Mouse (Mus musculus): ENCODE data around the gene Meiob. TPM values are rescaled to one million over a fixed set of nuclear protein-coding genes. Genes with fewer than 3 reads are reported as not detected.

The Meiob gene
- total and polyA plus RNA-seq, 2 experiments from 2014 or later, result 0.12 TPM; not detected in 1

DNA sequence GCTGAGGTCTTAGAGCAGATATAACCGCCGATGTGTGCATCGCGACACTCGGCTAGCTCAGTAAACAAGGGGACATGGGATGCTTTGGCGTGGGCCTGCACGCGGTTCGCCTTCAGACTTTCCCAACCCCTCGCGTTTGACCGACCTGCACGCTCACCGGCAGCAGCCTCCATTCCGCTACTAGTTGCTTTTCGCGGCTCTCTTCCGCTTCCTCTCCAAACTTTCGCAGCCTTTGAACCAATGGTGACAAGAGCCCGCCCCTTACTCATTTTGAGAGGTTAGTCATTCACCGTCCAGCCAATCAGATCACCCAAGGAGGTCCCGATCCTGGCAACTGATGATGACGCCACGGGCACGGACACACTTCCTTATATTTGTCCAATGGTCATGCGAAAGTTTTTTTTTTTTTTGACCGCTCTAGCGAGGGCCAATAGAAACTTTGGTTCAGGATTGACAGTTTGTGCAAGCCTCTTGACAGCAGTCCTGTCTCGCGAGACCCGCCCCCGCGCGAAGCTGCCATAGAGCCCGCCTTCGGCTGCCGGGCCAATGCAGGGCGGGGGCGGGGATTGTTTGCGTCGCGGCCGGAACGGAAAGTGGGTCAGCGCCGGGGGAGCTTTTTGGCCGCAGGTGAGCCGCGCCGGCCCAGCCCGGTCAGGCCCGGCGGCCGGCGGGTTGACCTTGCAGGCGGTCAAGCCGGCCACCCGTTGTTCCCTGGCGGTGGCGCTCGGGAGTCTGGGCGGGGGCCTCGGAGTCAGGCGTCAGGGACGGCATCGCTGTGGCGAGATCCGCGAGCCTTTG, 82.2 kb downstream of the Meiob start, which contains the start of the genes Nubp2 and Spsb3:
Gene Nubp2, minus strand, starts transcription at position 216 of the 798 bp plus-strand sequence.
Gene Spsb3, plus strand, starts transcription at position 510 of the 798 bp plus-strand sequence.
- under 1% methylated on average over 69 of the region's 69 CpGs for WGBS

DNA sequence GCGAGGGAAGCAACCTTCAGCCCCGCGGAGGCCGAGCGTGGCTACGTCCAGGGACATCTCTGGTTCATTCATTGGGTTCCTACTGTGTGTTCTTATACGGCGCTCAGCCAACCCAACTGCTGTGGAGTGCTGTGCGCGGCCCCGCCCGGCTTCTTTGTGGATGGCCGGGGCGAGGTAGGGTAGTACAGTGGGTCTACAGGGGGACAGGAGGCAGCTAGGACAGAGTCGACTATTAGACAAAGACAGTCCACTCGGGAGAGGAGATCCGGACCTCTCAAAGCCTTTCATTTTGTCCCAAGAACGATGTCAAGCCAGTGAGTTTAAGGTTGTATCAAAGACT, 82.8 kb downstream of the Meiob start:
- Histone ChIP-seq H3K4me3 (ENCODE audit: low read depth, low read length) (peak overlapping the region; percentile 82), H3K4me1 (ENCODE audit: insufficient read depth, low read length) (peaks cover 13% of the 10 kb centered on the region; the same call in 1 of the 2 replicates), H3K9me3 (ENCODE audit: low read length) (no peaks in the 10 kb centered on the region), H3K4me2 (ENCODE audit: low read depth, low read length, poor library complexity, severe bottlenecking) (peak overlapping the region; percentile 92), H3K27me3 (ENCODE audit: insufficient read depth, low read length) (no peaks in the 10 kb centered on the region), H3K27ac (ENCODE audit: low read depth, low read length) (peak overlapping the region; percentile 85), H3K9ac (replicated peaks; ENCODE audit: low read length, poor library complexity, severe bottlenecking) (peak overlapping the region; percentile 75), H3K36me3 (ENCODE audit: insufficient read depth, low read length) (peaks cover 34% of the 10 kb centered on the region)
- under 1% methylated on average over 18 of the region's 18 CpGs for WGBS
- no peak for TF ChIP-seq CTCF (IDR thresholded peaks at IDR 0.05)
- DNase-seq (ENCODE audit: low spot score), result no peak
- peak; percentile 21; the same call in 1 of the 2 replicates for ATAC-seq (ENCODE audit: low FRiP score)

More for the DNA sequence above, 82.2 kb downstream of the Meiob start, which contains the start of the genes Nubp2 and Spsb3:
- DNase-seq (ENCODE audit: low spot score), result peak; percentile 100
- no peaks in the 10 kb centered on the region for H3K9me3 ChIP-seq (ENCODE audit: low read length)
- peaks cover 32% of the 10 kb centered on the region for H3K36me3 ChIP-seq (ENCODE audit: insufficient read depth, low read length)
- peaks cover 13% of the 10 kb centered on the region; the same call in 1 of the 2 replicates for H3K4me1 ChIP-seq (ENCODE audit: insufficient read depth, low read length)
- TF ChIP-seq CTCF (IDR thresholded peaks at IDR 0.05), result no peak; the same call in 1 of the 2 replicates
- H3K27ac ChIP-seq (ENCODE audit: low read depth, low read length), result peak within 1 kb of the TSS; percentile 85
- H3K9ac ChIP-seq (replicated peaks; ENCODE audit: low read length, poor library complexity, severe bottlenecking), result peak within 1 kb of the TSS; percentile 75
- H3K4me2 ChIP-seq (ENCODE audit: low read depth, low read length, poor library complexity, severe bottlenecking), result peak within 1 kb of the TSS; percentile 92
- H3K4me3 ChIP-seq (ENCODE audit: low read depth, low read length), result peak within 1 kb of the TSS; percentile 82
- peak; percentile 96 for ATAC-seq (ENCODE audit: low FRiP score)
- no peaks in the 10 kb centered on the region for H3K27me3 ChIP-seq (ENCODE audit: insufficient read depth, low read length)

DNA sequence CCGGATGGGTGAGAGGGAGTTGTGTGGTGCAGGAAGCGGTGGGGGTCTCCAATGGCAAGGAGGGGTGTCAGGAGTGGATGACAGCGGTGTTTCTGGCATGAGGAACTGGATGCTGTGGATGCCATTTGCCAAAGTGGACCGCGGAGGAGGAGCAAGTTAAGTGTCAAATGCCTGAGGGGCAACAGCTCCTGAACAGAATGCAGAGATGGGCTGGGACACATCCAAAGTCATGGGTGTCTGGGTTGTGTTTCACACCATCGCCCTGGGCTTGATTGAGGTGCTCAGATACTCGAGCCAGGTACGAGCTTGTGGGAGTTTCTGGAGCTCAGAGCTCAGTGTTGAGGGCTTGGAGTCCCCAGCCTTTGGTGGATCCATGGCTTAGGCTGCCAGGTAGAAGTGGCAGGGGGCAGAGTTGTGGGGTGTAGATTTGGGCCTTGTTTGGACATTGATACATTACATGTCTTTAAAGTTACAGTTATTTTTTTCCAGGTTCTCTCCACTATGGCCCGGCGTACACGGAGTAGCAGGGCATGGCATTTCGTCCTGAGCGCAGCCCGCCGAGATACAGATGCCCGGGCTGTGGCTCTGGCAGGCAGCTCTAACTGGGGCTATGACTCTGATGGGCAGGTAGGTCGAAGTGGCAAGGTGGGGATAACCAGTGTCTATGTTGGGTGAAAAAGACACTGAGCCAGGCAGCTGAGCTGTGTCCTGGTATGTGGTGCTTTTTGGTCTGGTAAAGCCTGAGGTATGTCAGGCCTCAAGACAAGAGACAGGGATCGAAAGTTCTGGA, 83.4 kb downstream of the Meiob start:
- H3K27ac ChIP-seq (ENCODE audit: low read depth, low read length), result peak overlapping the region; percentile 85
- ATAC-seq (ENCODE audit: low FRiP score) (no peak), DNase-seq (ENCODE audit: low spot score) (peak; percentile 8)
- H3K9ac ChIP-seq (replicated peaks; ENCODE audit: low read length, poor library complexity, severe bottlenecking), result peak overlapping the region; percentile 75
- no peaks in the 10 kb centered on the region for H3K27me3 ChIP-seq (ENCODE audit: insufficient read depth, low read length)
- H3K36me3 ChIP-seq (ENCODE audit: insufficient read depth, low read length), result peaks cover 40% of the 10 kb centered on the region
- H3K4me2 ChIP-seq (ENCODE audit: low read depth, low read length, poor library complexity, severe bottlenecking), result peak overlapping the region; percentile 92
- no peaks in the 10 kb centered on the region for H3K9me3 ChIP-seq (ENCODE audit: low read length)
- 67% methylated on average over 18 of the region's 18 CpGs for WGBS
- TF ChIP-seq CTCF (IDR thresholded peaks at IDR 0.05), result no peak
- H3K4me1 ChIP-seq (ENCODE audit: insufficient read depth, low read length), result peaks cover 13% of the 10 kb centered on the region; the same call in 1 of the 2 replicates
- H3K4me3 ChIP-seq (ENCODE audit: low read depth, low read length), result peak overlapping the region; percentile 82

DNA sequence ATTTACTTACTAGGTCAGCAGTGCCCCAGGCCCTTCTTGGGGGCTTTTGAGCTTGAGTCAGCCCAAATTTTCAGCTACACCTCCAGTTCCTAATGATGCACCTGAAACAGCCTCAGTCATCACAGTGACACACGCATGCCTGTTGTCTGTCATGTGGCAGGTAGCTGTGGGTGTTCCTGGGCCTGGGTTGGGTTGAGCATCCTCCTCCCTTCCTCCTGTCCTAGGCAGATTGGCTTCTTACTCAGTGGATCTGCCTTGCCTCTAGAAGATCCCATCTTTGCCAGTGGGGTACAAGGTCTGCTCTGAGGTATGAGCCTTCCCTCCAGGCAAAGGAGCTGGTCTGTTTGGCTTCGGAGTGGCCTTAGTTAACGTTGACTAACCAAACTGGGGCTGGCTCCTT, 84.8 kb downstream of the Meiob start:
- H3K9ac ChIP-seq (replicated peaks; ENCODE audit: low read length, poor library complexity, severe bottlenecking), result no peak overlapping the region
- ATAC-seq (ENCODE audit: low FRiP score), result no peak
- H3K9me3 ChIP-seq (ENCODE audit: low read length), result no peaks in the 10 kb centered on the region
- peaks cover 13% of the 10 kb centered on the region; the same call in 1 of the 2 replicates for H3K4me1 ChIP-seq (ENCODE audit: insufficient read depth, low read length)
- H3K27ac ChIP-seq (ENCODE audit: low read depth, low read length), result no peak overlapping the region
- no peaks in the 10 kb centered on the region for H3K27me3 ChIP-seq (ENCODE audit: insufficient read depth, low read length)
- TF ChIP-seq CTCF (IDR thresholded peaks at IDR 0.05), result no peak
- peaks cover 37% of the 10 kb centered on the region for H3K36me3 ChIP-seq (ENCODE audit: insufficient read depth, low read length)
- WGBS, result 91% methylated on average over 3 of the region's 3 CpGs
- H3K4me2 ChIP-seq (ENCODE audit: low read depth, low read length, poor library complexity, severe bottlenecking), result no peak overlapping the region
- H3K4me3 ChIP-seq (ENCODE audit: low read depth, low read length), result no peak overlapping the region
- DNase-seq (ENCODE audit: low spot score), result no peak

Other genes starting within 250 kb of the Meiob start
- gene Tsc2, start 171.7 kb upstream of the Meiob start, total RNA-seq (2014; rRNA removed), result 106 and 114 TPM in 2 replicates
- 56.6 and 61.7 TPM in 2 replicates for gene Tsc2, start 171.7 kb upstream of the Meiob start, polyA plus RNA-seq (2015; fragmentation: Nextera tagmentation; extraction: Ambion mirVana)
- 4.5 and 6.2 TPM in 2 replicates for gene Nthl1, start 171.6 kb upstream of the Meiob start, total RNA-seq (2014; rRNA removed)
- 6.0 and 7.2 TPM in 2 replicates for gene Nthl1, start 171.6 kb upstream of the Meiob start, polyA plus RNA-seq (2015; fragmentation: Nextera tagmentation; extraction: Ambion mirVana)
- gene Slc9a3r2, start 154.0 kb upstream of the Meiob start, total RNA-seq (2014; rRNA removed), result 61.7 and 62.8 TPM in 2 replicates
- gene Slc9a3r2, start 154.0 kb upstream of the Meiob start, polyA plus RNA-seq (2015; fragmentation: Nextera tagmentation; extraction: Ambion mirVana), result 52.1 and 52.7 TPM in 2 replicates
- gene Npw, start 145.8 kb upstream of the Meiob start, total RNA-seq (2014; rRNA removed), result not detected in 2 replicates
- gene Npw, start 145.8 kb upstream of the Meiob start, polyA plus RNA-seq (2015; fragmentation: Nextera tagmentation; extraction: Ambion mirVana), result 0.59 and 0.86 TPM in 2 replicates
- gene Zfp598, start 134.6 kb upstream of the Meiob start, total RNA-seq (2014; rRNA removed), result 36.4 and 40.0 TPM in 2 replicates
- 15.7 and 16.4 TPM in 2 replicates for gene Zfp598, start 134.6 kb upstream of the Meiob start, polyA plus RNA-seq (2015; fragmentation: Nextera tagmentation; extraction: Ambion mirVana)
- gene Syngr3, start 114.3 kb upstream of the Meiob start, total RNA-seq (2014; rRNA removed), result 330 and 376 TPM in 2 replicates
- 334 and 375 TPM in 2 replicates for gene Syngr3, start 114.3 kb upstream of the Meiob start, polyA plus RNA-seq (2015; fragmentation: Nextera tagmentation; extraction: Ambion mirVana)
- 28.0 and 44.3 TPM in 2 replicates for gene Gfer, start 108.1 kb upstream of the Meiob start, total RNA-seq (2014; rRNA removed)
- 36.7 and 39.4 TPM in 2 replicates for gene Gfer, start 108.1 kb upstream of the Meiob start, polyA plus RNA-seq (2015; fragmentation: Nextera tagmentation; extraction: Ambion mirVana)
- gene Noxo1, start 108.1 kb upstream of the Meiob start, total RNA-seq (2014; rRNA removed), result 7.2 and 11.1 TPM in 2 replicates
- 1.9 and 2.1 TPM in 2 replicates for gene Noxo1, start 108.1 kb upstream of the Meiob start, polyA plus RNA-seq (2015; fragmentation: Nextera tagmentation; extraction: Ambion mirVana)
- 44.0 and 56.4 TPM in 2 replicates for gene Tbl3, start 96.6 kb upstream of the Meiob start, total RNA-seq (2014; rRNA removed)
- 38.2 and 46.7 TPM in 2 replicates for gene Tbl3, start 96.6 kb upstream of the Meiob start, polyA plus RNA-seq (2015; fragmentation: Nextera tagmentation; extraction: Ambion mirVana)
- not detected in 2 replicates for gene Rnf151, start 86.2 kb upstream of the Meiob start, total RNA-seq (2014; rRNA removed)
- gene Rnf151, start 86.2 kb upstream of the Meiob start, polyA plus RNA-seq (2015; fragmentation: Nextera tagmentation; extraction: Ambion mirVana), result not detected in 2 replicates
- 2,209 and 2,389 TPM in 2 replicates for gene Rps2, start 86.2 kb upstream of the Meiob start, total RNA-seq (2014; rRNA removed)
- gene Rps2, start 86.2 kb upstream of the Meiob start, polyA plus RNA-seq (2015; fragmentation: Nextera tagmentation; extraction: Ambion mirVana), result 749 and 802 TPM in 2 replicates
- gene Ndufb10, start 79.8 kb upstream of the Meiob start, total RNA-seq (2014; rRNA removed), result 150 and 170 TPM in 2 replicates
- gene Ndufb10, start 79.8 kb upstream of the Meiob start, polyA plus RNA-seq (2015; fragmentation: Nextera tagmentation; extraction: Ambion mirVana), result 344 and 349 TPM in 2 replicates
- not detected in 2 replicates for gene Rpl3l, start 76.5 kb upstream of the Meiob start, total RNA-seq (2014; rRNA removed)
- 0.21 and 0.37 TPM in 2 replicates for gene Rpl3l, start 76.5 kb upstream of the Meiob start, polyA plus RNA-seq (2015; fragmentation: Nextera tagmentation; extraction: Ambion mirVana)
- gene Msrb1, start 67.6 kb upstream of the Meiob start, total RNA-seq (2014; rRNA removed), result 9.6 and 14.1 TPM in 2 replicates
- gene Msrb1, start 67.6 kb upstream of the Meiob start, polyA plus RNA-seq (2015; fragmentation: Nextera tagmentation; extraction: Ambion mirVana), result 20.6 and 22.6 TPM in 2 replicates
- gene Hs3st6, start 51.3 kb upstream of the Meiob start, total RNA-seq (2014; rRNA removed), result 0.49 TPM in 1 of 2 replicates, not detected in the other
- gene Hs3st6, start 51.3 kb upstream of the Meiob start, polyA plus RNA-seq (2015; fragmentation: Nextera tagmentation; extraction: Ambion mirVana), result 0.22 and 0.50 TPM in 2 replicates
- gene Hagh, start 35.9 kb downstream of the Meiob start, total RNA-seq (2014; rRNA removed), result 73.6 and 119 TPM in 2 replicates
- 74.0 and 79.5 TPM in 2 replicates for gene Hagh, start 35.9 kb downstream of the Meiob start, polyA plus RNA-seq (2015; fragmentation: Nextera tagmentation; extraction: Ambion mirVana)
- gene Fahd1, start 46.1 kb downstream of the Meiob start, total RNA-seq (2014; rRNA removed), result 11.7 and 14.0 TPM in 2 replicates
- 18.2 and 20.8 TPM in 2 replicates for gene Fahd1, start 46.1 kb downstream of the Meiob start, polyA plus RNA-seq (2015; fragmentation: Nextera tagmentation; extraction: Ambion mirVana)
- gene Igfals, start 61.7 kb downstream of the Meiob start, total RNA-seq (2014; rRNA removed), result 0.28 TPM in 1 of 2 replicates, not detected in the other
- gene Igfals, start 61.7 kb downstream of the Meiob start, polyA plus RNA-seq (2015; fragmentation: Nextera tagmentation; extraction: Ambion mirVana), result 0.31 TPM in 1 of 2 replicates, not detected in the other
- gene Nubp2, start 82.1 kb downstream of the Meiob start, total RNA-seq (2014; rRNA removed), result 39.6 and 60.2 TPM in 2 replicates
- gene Nubp2, start 82.1 kb downstream of the Meiob start, polyA plus RNA-seq (2015; fragmentation: Nextera tagmentation; extraction: Ambion mirVana), result 55.8 and 63.9 TPM in 2 replicates
- 87.5 and 105 TPM in 2 replicates for gene Spsb3, start 82.4 kb downstream of the Meiob start, total RNA-seq (2014; rRNA removed)
- gene Spsb3, start 82.4 kb downstream of the Meiob start, polyA plus RNA-seq (2015; fragmentation: Nextera tagmentation; extraction: Ambion mirVana), result 100 and 110 TPM in 2 replicates
- 29.7 and 31.7 TPM in 2 replicates for gene Eme2, start 90.8 kb downstream of the Meiob start, total RNA-seq (2014; rRNA removed)
- gene Eme2, start 90.8 kb downstream of the Meiob start, polyA plus RNA-seq (2015; fragmentation: Nextera tagmentation; extraction: Ambion mirVana), result 20.2 and 22.5 TPM in 2 replicates
- gene Mrps34, start 90.8 kb downstream of the Meiob start, total RNA-seq (2014; rRNA removed), result 43.8 and 46.1 TPM in 2 replicates
- 128 and 131 TPM in 2 replicates for gene Mrps34, start 90.8 kb downstream of the Meiob start, polyA plus RNA-seq (2015; fragmentation: Nextera tagmentation; extraction: Ambion mirVana)
- 54.4 and 65.3 TPM in 2 replicates for gene Nme3, start 92.2 kb downstream of the Meiob start, total RNA-seq (2014; rRNA removed)
- 98.3 and 105 TPM in 2 replicates for gene Nme3, start 92.2 kb downstream of the Meiob start, polyA plus RNA-seq (2015; fragmentation: Nextera tagmentation; extraction: Ambion mirVana)
- gene Mapk8ip3, start 132.7 kb downstream of the Meiob start, total RNA-seq (2014; rRNA removed), result 153 and 168 TPM in 2 replicates
- 70.5 and 72.5 TPM in 2 replicates for gene Mapk8ip3, start 132.7 kb downstream of the Meiob start, polyA plus RNA-seq (2015; fragmentation: Nextera tagmentation; extraction: Ambion mirVana)
- gene Jpt2, start 156.4 kb downstream of the Meiob start, total RNA-seq (2014; rRNA removed), result 60.7 and 61.0 TPM in 2 replicates
- 64.5 and 66.7 TPM in 2 replicates for gene Jpt2, start 156.4 kb downstream of the Meiob start, polyA plus RNA-seq (2015; fragmentation: Nextera tagmentation; extraction: Ambion mirVana)
- gene Cramp1l, start 211.5 kb downstream of the Meiob start, total RNA-seq (2014; rRNA removed), result 17.4 and 22.3 TPM in 2 replicates
- gene Cramp1l, start 211.5 kb downstream of the Meiob start, polyA plus RNA-seq (2015; fragmentation: Nextera tagmentation; extraction: Ambion mirVana), result 2.7 and 3.2 TPM in 2 replicates
- gene Ift140, start 211.8 kb downstream of the Meiob start, total RNA-seq (2014; rRNA removed), result 22.7 and 39.8 TPM in 2 replicates
- gene Ift140, start 211.8 kb downstream of the Meiob start, polyA plus RNA-seq (2015; fragmentation: Nextera tagmentation; extraction: Ambion mirVana), result 13.5 and 14.4 TPM in 2 replicates